Mouse (Mus musculus) kidney, adult 18-20 months (tissue): ENCODE measurements around the gene Smc6.

ENCODE experiments used
- DNase-seq: peaks from one replicate; pipeline ENCODE4 v3.0.0; 2021

Smc6 gene

GRCm38 (mm10) chr12:11265382-11266281, at the start of gene Smc6, which contains the start of gene Gen1:
Gene Smc6, plus strand, starts transcription at chr12:11265886.
Gene Gen1, minus strand, starts transcription at chr12:11265801.
- peak; percentile 96 for DNase-seq

- DNase-seq: no peak
Observed at GRCm38 (mm10) chr12:11216454-11216853, 49.2 kb upstream of the Smc6 start.

- no peak for DNase-seq
Observed at GRCm38 (mm10) chr12:11217726-11218250, 47.9 kb upstream of the Smc6 start.

DNA sequence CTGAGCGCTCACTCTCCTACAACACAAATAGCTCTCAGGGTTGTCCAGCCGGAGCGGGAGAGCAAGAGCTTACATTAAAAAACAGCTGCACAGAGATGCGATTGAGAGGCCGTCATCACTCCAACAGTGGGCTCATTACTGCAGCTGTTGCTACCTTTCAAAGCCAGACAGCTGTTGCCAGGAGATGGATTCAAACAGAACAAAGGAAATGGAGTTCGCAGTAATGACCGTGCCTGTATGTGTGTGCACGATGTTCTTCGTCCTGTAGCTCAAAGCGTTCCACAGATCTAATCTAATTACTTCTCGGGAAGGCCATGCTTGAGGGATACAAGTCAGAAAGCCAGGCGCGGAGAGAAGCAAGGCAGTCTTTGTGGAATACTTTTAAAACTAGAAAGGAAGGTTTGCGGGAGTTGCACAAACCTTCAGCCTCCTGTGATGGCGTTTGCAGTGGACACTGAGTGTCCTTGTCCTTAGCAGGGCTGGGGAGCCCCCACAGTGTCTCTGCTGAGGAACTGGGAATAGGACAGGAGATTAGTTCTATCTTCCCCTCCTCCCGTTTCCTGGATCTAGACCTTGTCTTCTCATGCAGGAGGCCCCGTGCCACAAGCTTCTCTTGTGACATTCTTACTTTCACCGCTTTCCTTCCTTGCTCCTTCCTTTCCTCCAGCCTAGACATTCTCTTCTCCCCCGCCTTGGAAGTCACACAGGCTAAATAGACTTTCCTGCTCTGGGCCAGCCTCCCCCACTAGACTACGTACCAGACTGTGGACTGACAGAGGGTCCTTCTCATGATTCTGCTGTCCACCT, 44.0 kb upstream of the Smc6 start:
- no peak for DNase-seq

GRCm38 (mm10) chr12:11222566-11222965, 43.1 kb upstream of the Smc6 start:
- DNase-seq: no peak

DNA sequence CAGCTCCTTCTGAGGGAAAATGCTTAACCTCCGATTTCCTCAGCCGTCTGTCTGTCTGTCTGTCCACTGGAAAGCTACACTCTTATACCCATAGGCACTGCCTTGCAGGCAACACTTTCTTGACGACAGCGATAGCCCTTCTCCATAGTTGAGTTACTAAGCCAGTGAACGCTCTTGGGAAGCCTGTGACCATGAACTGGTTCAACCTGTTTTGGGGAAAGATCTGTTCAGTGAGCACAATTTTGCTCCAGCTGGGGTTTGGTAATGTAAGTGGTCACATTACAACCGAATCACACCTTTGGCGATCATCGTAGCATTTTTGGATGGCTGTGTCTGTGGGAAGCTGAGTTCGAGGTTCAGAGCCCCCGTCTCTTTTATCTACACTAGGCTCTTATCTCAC, 42.6 kb upstream of the Smc6 start:
- peak; percentile 8 for DNase-seq

GRCm38 (mm10) chr12:11224722-11225121, 41.0 kb upstream of the Smc6 start:
- DNase-seq: no peak

DNA sequence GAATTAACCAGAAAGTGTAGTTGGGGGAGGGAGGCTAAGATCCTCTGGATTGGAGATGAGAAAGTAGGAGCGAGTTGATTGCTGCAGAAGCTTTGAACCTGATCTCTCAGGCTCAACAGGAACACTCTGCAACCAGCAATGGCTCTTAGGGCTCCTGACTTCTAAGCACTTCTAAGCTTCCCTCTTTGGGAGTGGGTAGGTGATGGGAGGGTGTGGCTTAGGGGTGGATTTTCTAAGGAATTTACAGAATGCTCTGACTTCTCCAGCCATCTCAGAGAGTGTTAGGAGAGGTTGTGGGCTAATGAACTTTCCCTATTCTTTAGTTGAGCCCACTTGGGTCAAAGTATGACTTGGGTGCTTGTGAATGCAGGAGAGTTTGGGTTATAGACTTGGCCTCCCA, 39.6 kb upstream of the Smc6 start:
- no peak for DNase-seq

- DNase-seq: no peak
Observed at GRCm38 (mm10) chr12:11226529-11227268, 39.0 kb upstream of the Smc6 start.

DNA sequence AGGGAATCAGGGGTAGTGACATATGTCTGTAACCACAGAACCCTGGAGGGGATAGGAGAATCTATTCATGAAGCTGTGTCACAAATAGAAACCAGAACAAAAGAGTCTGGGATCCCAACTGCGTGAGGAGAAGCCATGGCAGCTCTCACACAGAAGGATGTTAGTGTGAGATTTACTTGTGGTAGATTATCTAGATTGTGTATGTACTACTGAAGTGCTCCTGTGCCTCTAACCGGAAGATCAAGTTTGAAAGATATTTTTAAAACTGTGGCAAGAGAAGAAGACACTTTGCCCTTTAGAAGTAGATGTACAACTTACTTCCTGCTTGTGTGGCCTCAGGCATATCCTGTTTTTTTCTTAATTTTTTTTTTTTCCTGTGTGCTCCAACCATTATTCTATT, 35.4 kb upstream of the Smc6 start:
- no peak for DNase-seq

DNA sequence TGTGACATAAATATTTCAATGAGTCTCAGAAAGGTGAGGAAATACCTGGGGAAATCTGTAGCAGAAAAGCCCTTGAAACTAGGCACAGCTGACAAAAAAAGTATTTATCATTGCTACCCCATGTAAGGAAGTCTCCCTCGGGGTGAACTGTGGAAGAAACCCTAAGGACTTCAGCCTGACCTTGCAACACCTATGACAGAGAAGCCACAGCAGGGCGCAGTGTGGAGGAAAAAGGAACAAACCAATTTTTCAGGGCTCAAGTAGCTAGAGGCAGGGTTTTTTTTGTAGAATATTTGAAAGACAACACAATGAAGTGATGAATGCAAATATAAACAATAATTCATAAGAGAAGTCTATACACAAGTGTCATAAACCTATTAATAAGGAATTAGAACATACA, 29.7 kb upstream of the Smc6 start:
- DNase-seq: no peak

GRCm38 (mm10) chr12:11247460-11247859, 18.2 kb upstream of the Smc6 start:
- no peak for DNase-seq

- no peak for DNase-seq
Observed at GRCm38 (mm10) chr12:11250322-11250721, 15.4 kb upstream of the Smc6 start.

GRCm38 (mm10) chr12:11264895-11265294, 791 bp upstream of the Smc6 start:
- DNase-seq: no peak

DNA sequence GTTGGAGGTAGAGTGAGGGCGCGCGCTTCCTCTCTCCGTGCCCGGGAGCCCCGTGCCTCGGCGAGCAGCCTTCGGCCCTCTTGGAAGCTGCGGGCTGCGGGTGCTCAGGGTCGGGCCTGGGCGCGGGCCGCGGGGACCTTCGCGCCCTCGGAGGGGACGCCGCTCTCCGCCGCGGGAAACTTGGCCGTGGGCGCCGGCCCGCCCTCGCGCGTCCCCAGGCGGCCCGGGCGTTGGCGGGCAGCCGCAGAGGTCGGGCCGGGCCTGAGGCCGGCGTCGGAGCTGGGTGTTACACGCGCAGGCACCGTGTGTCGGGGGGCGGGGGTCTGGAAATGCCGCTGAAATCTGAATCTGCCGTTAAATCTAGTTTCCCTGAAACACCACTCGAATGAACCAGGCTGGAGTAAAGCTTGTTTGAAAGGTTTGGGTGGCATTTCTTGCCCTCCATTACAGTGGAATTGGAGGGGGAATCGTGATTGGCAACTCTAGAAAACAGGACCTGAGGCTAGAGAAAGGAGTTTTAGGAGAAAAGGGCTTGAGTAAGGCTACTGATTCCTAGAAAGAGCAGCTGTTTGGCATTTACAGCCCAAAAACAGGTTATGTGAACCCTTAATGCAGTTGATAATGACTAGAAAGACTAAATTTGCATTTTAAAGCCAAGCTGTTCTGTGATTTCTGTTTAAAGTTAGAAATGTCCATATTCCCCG, 748 bp downstream of the Smc6 start:
- no peak for DNase-seq

GRCm38 (mm10) chr12:11267030-11267429, 1.3 kb downstream of the Smc6 start:
- DNase-seq: peak; percentile 4

- no peak for DNase-seq
Observed at GRCm38 (mm10) chr12:11272568-11272967, 6.9 kb downstream of the Smc6 start.

DNA sequence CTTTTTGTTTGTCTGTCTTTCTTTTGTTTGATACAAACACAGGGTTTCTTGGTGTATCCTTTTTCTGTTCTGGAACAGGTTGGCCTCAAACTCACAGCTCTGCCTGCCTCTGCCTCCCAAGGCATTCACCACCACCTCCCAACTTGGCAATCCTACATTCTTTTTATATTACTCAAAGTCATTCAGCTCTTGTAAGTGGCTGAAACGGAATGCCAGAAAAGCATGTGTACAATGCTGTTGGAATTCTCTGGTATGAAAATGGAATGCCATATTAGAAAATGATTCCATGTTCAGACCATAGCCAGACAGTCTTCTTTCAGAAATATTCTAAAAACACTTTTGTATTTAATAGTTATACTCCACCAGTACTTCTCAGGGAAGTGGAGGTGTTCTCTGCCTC, 7.5 kb downstream of the Smc6 start:
- DNase-seq: no peak

DNA sequence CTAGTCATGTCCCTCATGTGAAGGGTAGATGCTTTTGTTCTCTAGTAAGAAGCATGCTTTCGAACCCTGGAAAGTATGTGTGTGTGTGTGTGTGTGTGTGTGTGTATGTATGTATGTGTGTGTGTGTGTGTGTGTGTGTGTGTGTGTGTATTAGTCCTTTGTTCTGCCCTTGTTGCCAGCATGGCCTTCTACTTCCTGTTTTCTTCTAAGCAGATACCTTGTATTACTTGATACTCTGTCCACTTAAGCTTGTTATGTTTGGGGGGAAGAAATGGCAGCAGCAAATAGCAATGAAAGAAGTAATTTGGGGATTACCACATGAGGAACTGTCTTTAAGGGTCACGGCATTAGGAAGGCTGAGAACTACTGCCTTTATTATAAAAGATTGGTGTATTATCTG, 10.9 kb downstream of the Smc6 start:
- no peak for DNase-seq

- DNase-seq: no peak
Observed at GRCm38 (mm10) chr12:11277207-11277606, 11.5 kb downstream of the Smc6 start.

DNA sequence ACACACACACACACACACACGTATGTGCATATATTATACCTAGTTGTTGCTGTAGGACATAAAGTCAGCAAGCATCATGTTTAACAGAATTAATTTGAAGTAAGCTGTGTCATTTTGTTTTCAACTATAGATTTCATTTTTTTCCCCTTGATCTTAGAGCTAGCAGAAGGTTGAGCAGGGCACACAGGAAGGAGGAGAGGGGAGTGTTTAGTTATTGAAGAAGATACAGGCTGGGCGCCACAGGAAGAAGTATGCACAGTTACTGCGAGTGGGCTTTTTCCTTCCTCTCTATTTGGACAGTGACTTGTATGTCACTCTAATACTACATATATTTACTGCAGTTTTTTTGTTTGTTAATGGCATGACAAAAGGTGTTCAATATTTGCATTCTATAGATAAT, 14.2 kb downstream of the Smc6 start:
- no peak for DNase-seq

- DNase-seq: no peak
Observed at GRCm38 (mm10) chr12:11281584-11281983, 15.9 kb downstream of the Smc6 start.
